Mouse (Mus musculus): Measurements from ENCODE around the gene Src.

- TF ChIP-seq CTCF (IDR thresholded peaks at IDR 0.05; ENCODE audit: low read depth) (no peak), EP300 (IDR thresholded peaks at IDR 0.05; ENCODE audit: low read depth) (no peak)
Measured at GRCm38 (mm10) chr2:157401261-157401660, 17.0 kb upstream of the Src start.
